Mouse (Mus musculus) liver, postnatal 0 days (tissue): ENCODE results near the gene Clybl.

Experiments
- CTCF ChIP-seq: sonication (generic); IDR thresholded peaks from 2 replicates; pipeline ENCODE4 v1.5.1; 2016; ENCODE audit warnings: antibody characterized with exemption, low read depth
- EP300 ChIP-seq: IDR thresholded peaks from 2 replicates; pipeline ENCODE4 v1.6.1; 2016; ENCODE audit warnings: antibody characterized with exemption, low read depth, mild to moderate bottlenecking

DNA sequence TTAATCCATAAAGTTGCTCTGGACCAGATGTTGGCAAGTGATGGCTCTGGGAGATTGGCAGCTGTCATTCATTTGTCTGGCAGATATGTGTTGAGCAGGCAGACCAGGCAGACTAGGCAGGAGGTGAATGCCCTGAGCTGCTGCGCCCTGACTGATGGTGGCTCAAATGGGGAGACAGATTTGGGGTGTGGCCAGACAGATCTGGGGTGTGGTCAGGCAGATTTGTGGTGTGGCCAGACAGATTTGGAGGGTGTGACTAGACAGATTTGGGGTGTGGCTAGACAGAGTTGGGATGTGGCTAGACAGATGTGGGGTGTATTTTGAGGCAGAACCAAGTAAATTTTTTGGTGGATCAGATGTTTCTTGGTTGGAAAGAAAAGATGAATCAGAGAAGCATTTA, 62.4 kb downstream of the Clybl start:
- no peak for TF ChIP-seq CTCF
- no peak for TF ChIP-seq EP300
